Mouse (Mus musculus) G1E (cell line): ENCODE results near the gene Pspc1. TPM values are rescaled to one million over a fixed set of nuclear protein-coding genes. Genes with fewer than 3 reads are reported as not detected.

Source experiments
- ATAC-seq: 2 replicates; pipeline ENCODE4 v1.8.0; 2016; ENCODE audit warnings: mild to moderate bottlenecking; ENCODE audit not compliant: insufficient number of reproducible peaks, poor library complexity, low FRiP score, severe bottlenecking; ENCODE audit errors: extremely low read depth
- DNase-seq: peaks from one replicate; pipeline ENCODE4 v3.0.0; 2012; ENCODE audit warnings: low spot score
- H3K27me3 ChIP-seq: 2 replicates; pipeline ENCODE4 v1.6.1; 2012; ENCODE audit warnings: mild to moderate bottlenecking, low read length, inconsistent platforms; ENCODE audit not compliant: insufficient read depth
- H3K36me3 ChIP-seq: replicated peaks from 2 replicates; pipeline ENCODE3; 2012; ENCODE audit warnings: mild to moderate bottlenecking, inconsistent platforms
- H3K4me1 ChIP-seq: 2 replicates; pipeline ENCODE4 v1.6.1; 2012; ENCODE audit warnings: low read depth, low read length, inconsistent platforms, mixed read lengths; ENCODE audit not compliant: insufficient read depth
- H3K4me3 ChIP-seq: 2 replicates; pipeline ENCODE4 v1.5.1; 2012; ENCODE audit warnings: low read depth, mild to moderate bottlenecking, inconsistent platforms, low read length, moderate library complexity, mixed read lengths
- H3K9me3 ChIP-seq: replicated peaks from 2 replicates; pipeline ENCODE4 v1.6.1; 2012; ENCODE audit warnings: inconsistent platforms
- CTCF ChIP-seq: IDR thresholded peaks from 2 replicates; pipeline ENCODE4 v1.5.1; 2012; ENCODE audit warnings: low read depth, low read length, inconsistent platforms, mixed read lengths
- GATA1 ChIP-seq: IDR thresholded peaks from 2 replicates; pipeline ENCODE4 v1.6.1; 2012; ENCODE audit warnings: borderline replicate concordance, low read length, inconsistent platforms, mixed read lengths
- GATA2 ChIP-seq: IDR thresholded peaks from 2 replicates; pipeline ENCODE4 v1.6.1; 2012; ENCODE audit warnings: low read depth, low read length, inconsistent platforms, borderline replicate concordance
- POLR2AphosphoS5 ChIP-seq: IDR thresholded peaks from 2 replicates; pipeline ENCODE4 v1.6.1; 2012; ENCODE audit warnings: low read depth, low read length, inconsistent platforms; ENCODE audit not compliant: insufficient replicate concordance
- TAL1 ChIP-seq: conservative IDR thresholded peaks from 2 replicates; pipeline ENCODE4 v1.6.1; 2012; ENCODE audit warnings: low read depth, low read length, inconsistent platforms, mixed read lengths
- polyA plus RNA-seq: library from polyadenylated mRNA; stranded (reverse); fragments of >175 nt; gene quantifications from 2 replicates; pipeline ENCODE4 v1.2.3, GENCODE M21; 2012
- total RNA-seq, 2 experiments: library from RNA; stranded (forward) in 1 of 2; stranded (reverse) in 1 of 2; fragments of 200-1000 nt in 1 of 2; fragments of >200 nt in 1 of 2; fragmentation: Nextera tagmentation in 1 of 2; gene quantifications; 2 replicates each; pipeline ENCODE4 v1.2.3; 2014 to 2017

The Pspc1 gene
- total and polyA plus RNA-seq, 3 experiments, result 11.5 to 104 (median 67.7) TPM

DNA sequence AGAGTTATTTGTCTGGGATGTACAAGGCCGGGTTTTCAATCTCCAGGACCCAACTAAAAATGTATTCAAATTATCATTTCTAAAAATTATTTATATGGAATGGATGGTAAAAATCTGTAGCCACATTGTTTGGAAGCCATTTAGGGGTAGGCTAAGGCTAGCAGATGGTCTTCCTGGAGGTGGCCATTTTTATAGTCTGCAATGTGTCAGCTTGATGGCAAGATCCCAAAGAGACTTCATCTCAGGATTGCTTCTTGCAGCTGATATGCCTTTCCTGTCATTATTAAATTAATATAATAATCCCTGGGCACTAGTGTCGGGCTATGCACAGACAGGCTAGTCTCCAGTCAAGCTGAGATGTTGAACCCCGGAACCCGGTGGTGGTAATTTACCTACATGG lies 26.8 kb downstream of the Pspc1 start:
- no peak for ATAC-seq
- Histone ChIP-seq H3K9me3 (no peaks in the 10 kb centered on the region), H3K4me1 (no peaks in the 10 kb centered on the region), H3K36me3 (peaks cover 76% of the 10 kb centered on the region), H3K4me3 (no peak overlapping the region), H3K27me3 (no peaks in the 10 kb centered on the region)
- no peak for TF ChIP-seq GATA1
- TF ChIP-seq GATA2, result no peak
- TF ChIP-seq CTCF, result no peak
- TF ChIP-seq TAL1, result no peak
- TF ChIP-seq POLR2AphosphoS5, result no peak
- no peak for DNase-seq

DNA sequence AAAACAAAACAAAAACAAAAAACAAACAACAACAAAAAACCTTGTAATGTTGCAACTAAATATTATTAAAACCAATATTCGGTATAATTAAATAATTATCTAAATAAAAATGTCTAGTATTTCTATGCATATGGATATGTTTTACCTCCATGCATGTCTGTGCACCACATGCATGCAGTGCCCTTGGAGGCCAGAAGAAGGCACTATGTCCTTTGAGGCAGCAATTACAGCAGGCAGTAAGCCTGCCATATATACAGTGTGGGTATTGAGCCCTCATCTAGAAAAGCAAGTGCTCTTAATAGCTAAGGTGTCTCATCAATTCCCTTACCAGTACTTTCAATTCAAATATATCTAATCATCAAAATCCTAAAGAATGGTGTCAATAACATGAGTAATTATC lies 37.9 kb downstream of the Pspc1 start:
- peaks cover 46% of the 10 kb centered on the region for H3K36me3 ChIP-seq
- H3K4me3 ChIP-seq, result no peak overlapping the region
- H3K27me3 ChIP-seq, result no peaks in the 10 kb centered on the region
- H3K9me3 ChIP-seq, result no peaks in the 10 kb centered on the region
- TF ChIP-seq TAL1 (no peak), GATA1 (no peak), GATA2 (no peak), POLR2AphosphoS5 (no peak), CTCF (no peak)
- DNase-seq (no peak), ATAC-seq (no peak)
- H3K4me1 ChIP-seq, result no peaks in the 10 kb centered on the region

DNA sequence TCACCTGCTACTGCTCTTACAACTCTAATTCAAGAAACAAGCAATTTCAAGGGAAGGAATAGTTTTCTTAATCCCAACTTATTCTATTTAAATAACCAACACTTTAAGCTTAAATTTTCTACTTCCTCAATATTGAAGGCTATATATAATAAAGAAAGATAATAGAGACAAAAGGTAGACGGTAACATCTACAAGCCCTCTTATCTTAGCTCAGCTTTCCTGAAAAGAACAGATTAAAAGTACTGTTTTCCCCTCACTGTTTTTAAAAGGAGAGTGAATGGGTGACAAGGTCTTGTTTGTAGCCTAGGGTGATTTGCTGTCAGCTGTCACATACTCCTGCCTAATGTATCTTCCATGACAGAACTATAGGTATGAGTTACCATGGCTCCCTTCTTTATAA lies 51.6 kb downstream of the Pspc1 start:
- Histone ChIP-seq H3K27me3 (no peaks in the 10 kb centered on the region), H3K4me3 (no peak overlapping the region), H3K4me1 (no peaks in the 10 kb centered on the region), H3K36me3 (peaks cover 37% of the 10 kb centered on the region), H3K9me3 (no peaks in the 10 kb centered on the region)
- no peak for TF ChIP-seq GATA1
- TF ChIP-seq GATA2, result no peak
- no peak for TF ChIP-seq CTCF
- TF ChIP-seq POLR2AphosphoS5, result no peak
- no peak for TF ChIP-seq TAL1
- DNase-seq (no peak), ATAC-seq (no peak)

DNA sequence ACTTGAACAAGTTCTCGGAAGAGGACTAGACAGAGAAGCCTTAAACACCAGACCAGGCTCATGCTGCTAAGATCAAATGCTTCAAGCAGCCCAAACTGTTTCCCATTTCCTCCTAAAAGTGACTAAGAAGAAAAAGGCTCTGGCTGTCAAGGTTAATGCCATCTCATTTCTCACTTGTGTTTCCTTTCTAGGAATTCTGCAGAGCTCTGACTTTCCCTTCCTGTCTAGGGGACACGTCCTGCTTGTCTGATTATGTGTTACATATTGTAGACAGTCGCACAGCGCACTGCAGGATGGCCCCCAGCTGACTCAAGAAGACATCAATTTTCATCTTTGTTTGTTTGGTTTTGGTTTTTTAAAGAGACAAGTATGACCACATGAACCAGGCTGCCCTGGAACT lies 72.4 kb downstream of the Pspc1 start:
- Histone ChIP-seq H3K36me3 (peaks cover 61% of the 10 kb centered on the region), H3K9me3 (no peaks in the 10 kb centered on the region), H3K4me3 (no peak overlapping the region), H3K27me3 (no peaks in the 10 kb centered on the region), H3K4me1 (peaks cover 29% of the 10 kb centered on the region)
- DNase-seq (no peak), ATAC-seq (no peak)
- TF ChIP-seq GATA1, result no peak
- no peak for TF ChIP-seq TAL1
- no peak for TF ChIP-seq GATA2
- TF ChIP-seq CTCF, result no peak
- no peak for TF ChIP-seq POLR2AphosphoS5

DNA sequence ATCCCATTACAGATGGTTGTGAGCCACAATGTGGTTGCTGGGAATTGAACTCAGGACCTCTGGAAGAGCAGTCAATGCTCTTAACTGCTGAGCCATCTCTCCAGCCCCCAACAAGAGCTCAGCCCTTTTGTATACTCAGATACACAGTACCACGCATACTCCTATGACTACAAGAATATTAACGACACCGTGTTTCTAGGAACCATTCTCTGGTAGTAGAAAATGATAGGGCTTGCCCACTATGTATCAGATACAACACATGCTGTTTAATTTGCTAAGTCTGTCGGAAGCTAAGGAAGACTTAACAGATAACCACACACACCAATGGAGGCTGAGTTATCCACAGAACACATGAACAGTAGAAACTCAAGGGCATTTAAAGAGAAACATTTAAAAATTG lies 75.5 kb downstream of the Pspc1 start:
- peaks cover 29% of the 10 kb centered on the region for H3K4me1 ChIP-seq
- H3K9me3 ChIP-seq, result no peaks in the 10 kb centered on the region
- no peak for ATAC-seq
- no peak overlapping the region for H3K4me3 ChIP-seq
- TF ChIP-seq POLR2AphosphoS5 (no peak), TAL1 (no peak), CTCF (no peak), GATA2 (no peak), GATA1 (no peak)
- no peaks in the 10 kb centered on the region for H3K27me3 ChIP-seq
- no peak for DNase-seq
- peaks cover 69% of the 10 kb centered on the region for H3K36me3 ChIP-seq

DNA sequence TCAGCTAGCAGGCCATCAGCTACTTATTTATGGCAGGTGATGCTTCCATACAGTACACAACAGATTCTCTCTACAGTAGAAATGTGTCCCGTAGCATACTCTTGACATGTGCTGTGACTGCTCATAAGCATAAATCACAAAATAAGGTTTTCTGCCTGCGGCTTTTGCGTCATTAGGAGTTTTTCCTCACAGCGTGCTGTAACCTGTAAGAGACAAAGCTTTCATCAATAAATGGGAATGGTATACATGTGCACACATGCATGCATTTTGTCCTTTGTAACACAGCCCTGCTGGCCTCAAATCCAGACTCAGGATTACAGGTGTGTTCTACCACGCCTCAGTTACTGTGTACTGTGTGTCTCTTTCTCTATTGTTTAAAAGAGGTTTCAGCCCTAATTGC lies 80.3 kb downstream of the Pspc1 start:
- ATAC-seq (no peak), DNase-seq (no peak)
- no peaks in the 10 kb centered on the region for H3K27me3 ChIP-seq
- H3K4me1 ChIP-seq, result peaks cover 15% of the 10 kb centered on the region
- no peaks in the 10 kb centered on the region for H3K9me3 ChIP-seq
- H3K4me3 ChIP-seq, result no peak overlapping the region
- TF ChIP-seq POLR2AphosphoS5 (no peak), TAL1 (no peak), GATA1 (no peak), GATA2 (no peak), CTCF (no peak)
- peaks cover 82% of the 10 kb centered on the region for H3K36me3 ChIP-seq

DNA sequence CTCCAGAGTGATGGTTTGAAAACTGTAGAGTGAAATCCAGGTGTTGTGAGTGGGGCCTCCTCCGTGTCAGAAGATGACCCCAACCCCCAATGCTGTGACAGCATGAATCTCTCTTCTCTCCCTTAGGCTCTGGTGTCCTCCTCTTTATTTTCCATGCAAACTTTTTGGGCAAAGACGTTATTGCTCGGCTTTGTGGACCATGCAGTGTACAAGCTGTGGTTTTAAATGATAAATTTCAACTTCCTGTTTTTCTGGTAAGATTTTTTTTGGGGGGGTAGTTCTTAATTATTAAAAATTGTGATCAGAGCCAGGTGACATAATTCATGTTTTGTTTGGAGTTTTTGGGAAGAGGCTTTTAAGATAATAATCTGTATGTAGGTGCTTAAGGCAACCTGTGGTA lies 82.6 kb downstream of the Pspc1 start:
- TF ChIP-seq TAL1 (no peak), POLR2AphosphoS5 (no peak), GATA2 (no peak), GATA1 (no peak), CTCF (no peak)
- peaks cover 15% of the 10 kb centered on the region for H3K4me1 ChIP-seq
- ATAC-seq (no peak), DNase-seq (no peak)
- peaks cover 96% of the 10 kb centered on the region for H3K36me3 ChIP-seq
- no peak overlapping the region for H3K4me3 ChIP-seq
- H3K9me3 ChIP-seq, result no peaks in the 10 kb centered on the region
- no peaks in the 10 kb centered on the region for H3K27me3 ChIP-seq
